Mouse (Mus musculus) brain, adult 2 months (tissue): ENCODE measurements around the gene Plcd3.

Experiments used
- DNase-seq: peaks from one replicate; pipeline ENCODE4 v3.0.0; 2011; ENCODE audit warnings: low read depth, low spot score

The Plcd3 gene

GRCm38 (mm10) chr11:103117591-103118009 is 16.1 kb upstream of the Plcd3 start:
- peak; percentile 69 for DNase-seq

GRCm38 (mm10) chr11:103116959-103117590 is 15.6 kb upstream of the Plcd3 start:
- DNase-seq, result peak; percentile 92

GRCm38 (mm10) chr11:103116008-103116818 is 14.8 kb upstream of the Plcd3 start, which contains the start of gene Hexim1:
Hexim1 (plus strand) TSS chr11:103116231.
- DNase-seq, result peak; percentile 100

- peak; percentile 98 for DNase-seq
Measured at GRCm38 (mm10) chr11:103115163-103116007, 13.9 kb upstream of the Plcd3 start.

GRCm38 (mm10) chr11:103114270-103114943 is 12.9 kb upstream of the Plcd3 start:
- no peak for DNase-seq

GRCm38 (mm10) chr11:103113771-103114170 is 12.3 kb upstream of the Plcd3 start:
- no peak for DNase-seq

- no peak for DNase-seq
Measured at GRCm38 (mm10) chr11:103113005-103113404, 11.5 kb upstream of the Plcd3 start.

- no peak for DNase-seq
Measured at GRCm38 (mm10) chr11:103112552-103112912, 11.1 kb upstream of the Plcd3 start.

GRCm38 (mm10) chr11:103111881-103112551 is 10.6 kb upstream of the Plcd3 start:
- DNase-seq, result no peak

GRCm38 (mm10) chr11:103111301-103111700 is 9.8 kb upstream of the Plcd3 start:
- no peak for DNase-seq

- no peak for DNase-seq
Measured at GRCm38 (mm10) chr11:103106386-103106785, 4.9 kb upstream of the Plcd3 start.

- DNase-seq, result no peak
Measured at GRCm38 (mm10) chr11:103105810-103106209, 4.4 kb upstream of the Plcd3 start.

- no peak for DNase-seq
Measured at GRCm38 (mm10) chr11:103105180-103105725, 3.8 kb upstream of the Plcd3 start.

- no peak for DNase-seq
Measured at GRCm38 (mm10) chr11:103104469-103104868, 3.0 kb upstream of the Plcd3 start.

- DNase-seq, result no peak
Measured at GRCm38 (mm10) chr11:103103621-103104020, 2.2 kb upstream of the Plcd3 start.

- peak; percentile 98 for DNase-seq
Measured at GRCm38 (mm10) chr11:103102725-103103349, 1.4 kb upstream of the Plcd3 start.

GRCm38 (mm10) chr11:103101866-103102501 is 526 bp upstream of the Plcd3 start:
- peak; percentile 93 for DNase-seq

GRCm38 (mm10) chr11:103100361-103100760 is 1.1 kb downstream of the Plcd3 start:
- DNase-seq, result no peak

- no peak for DNase-seq
Measured at GRCm38 (mm10) chr11:103099352-103099940, 2.0 kb downstream of the Plcd3 start.
